Mouse (Mus musculus): ENCODE measurements around the gene Gm11032.

DNA sequence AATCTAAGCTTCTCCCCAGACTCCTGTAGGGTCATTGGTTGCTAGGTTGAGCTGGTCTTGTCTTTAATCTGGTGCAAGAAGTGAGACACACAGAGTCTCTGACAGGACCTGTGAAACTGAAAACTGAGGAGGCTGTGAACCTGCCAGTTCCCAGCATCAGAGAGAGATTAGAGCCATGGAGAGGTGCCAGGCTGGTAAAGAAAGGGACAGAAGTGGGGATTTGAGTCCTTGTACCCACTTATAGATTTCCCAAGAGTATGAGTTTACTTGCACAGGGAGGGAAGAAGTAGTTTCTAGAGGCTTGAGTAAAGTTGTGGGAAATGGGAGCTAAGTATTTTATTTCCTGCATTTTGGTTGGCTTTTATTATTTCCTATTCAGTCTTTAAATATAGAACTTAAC, 21.3 kb downstream of the Gm11032 start:
- TF ChIP-seq CTCF (IDR thresholded peaks at IDR 0.05; ENCODE audit: borderline replicate concordance, insufficient read depth, low read depth, low read length), result no peak
- TF ChIP-seq POLR2A (IDR thresholded peaks at IDR 0.05; ENCODE audit: borderline replicate concordance, insufficient read depth, low read length), result no peak
